Mouse (Mus musculus) macrophage (primary cell): ENCODE data around the gene Eid2b. TPM values are rescaled to one million over a fixed set of nuclear protein-coding genes. Genes with fewer than 3 reads are reported as not detected.

Experiments
- H3K27ac ChIP-seq: fragments of 350-480 bp; formaldehyde crosslinking; 2 replicates; pipeline ENCODE4 v1.9.0; 2021
- H3K36me3 ChIP-seq: fragments of 350-480 bp; formaldehyde crosslinking; 2 replicates; pipeline ENCODE4 v1.9.0; 2021; ENCODE audit errors: inconsistent target
- H3K4me3 ChIP-seq: fragments of 350-480 bp; formaldehyde crosslinking; 2 replicates; pipeline ENCODE4 v1.9.0; 2021; ENCODE audit errors: inconsistent target
- H3K79me2 ChIP-seq: fragments of 350-480 bp; formaldehyde crosslinking; 2 replicates; pipeline ENCODE4 v1.9.0; 2021; ENCODE audit errors: inconsistent target
- WGBS: methylation state at CpG from one replicate; pipeline ENCODE4 v1.1.7; 2026; ENCODE audit warnings: inconsistent platforms; ENCODE audit not compliant: missing documents; 5-methylcytosine and 5-hydroxymethylcytosine counted together
- polyA plus RNA-seq: library from polyadenylated mRNA; stranded (reverse); fragments of 250-400 nt; gene quantifications from 3 replicates; pipeline ENCODE4 v1.2.4, GENCODE M21; 2018; ENCODE audit warnings: inconsistent platforms

The Eid2b gene
- polyA plus RNA-seq, 1 experiment from 2014 or later, result 3.2 TPM

DNA sequence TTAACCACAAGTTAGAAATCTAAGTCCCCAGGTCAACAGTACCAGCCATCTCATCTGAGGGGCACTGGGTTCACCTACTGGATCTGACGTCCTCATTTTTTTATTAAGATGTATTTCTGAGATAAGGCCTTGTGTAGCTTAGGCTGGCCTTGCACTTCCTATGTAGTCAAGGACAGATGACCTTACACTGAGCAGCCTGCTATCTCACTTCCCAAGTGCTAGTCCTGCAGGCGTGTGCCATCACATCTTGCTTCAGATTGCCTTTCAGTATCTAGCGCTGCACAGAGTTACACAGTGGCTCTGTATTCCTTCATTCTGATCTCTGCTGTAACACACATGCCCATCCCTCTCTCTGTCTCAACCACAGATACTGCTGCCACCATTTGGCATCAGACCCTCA lies 40.5 kb downstream of the Eid2b start:
- no peak overlapping the region for H3K27ac ChIP-seq
- H3K4me3 ChIP-seq, result no peak overlapping the region
- 91% methylated on average over 3 of the region's 3 CpGs for WGBS
- H3K36me3 ChIP-seq, result peaks cover 74% of the 10 kb centered on the region
- no peaks in the 10 kb centered on the region for H3K79me2 ChIP-seq

DNA sequence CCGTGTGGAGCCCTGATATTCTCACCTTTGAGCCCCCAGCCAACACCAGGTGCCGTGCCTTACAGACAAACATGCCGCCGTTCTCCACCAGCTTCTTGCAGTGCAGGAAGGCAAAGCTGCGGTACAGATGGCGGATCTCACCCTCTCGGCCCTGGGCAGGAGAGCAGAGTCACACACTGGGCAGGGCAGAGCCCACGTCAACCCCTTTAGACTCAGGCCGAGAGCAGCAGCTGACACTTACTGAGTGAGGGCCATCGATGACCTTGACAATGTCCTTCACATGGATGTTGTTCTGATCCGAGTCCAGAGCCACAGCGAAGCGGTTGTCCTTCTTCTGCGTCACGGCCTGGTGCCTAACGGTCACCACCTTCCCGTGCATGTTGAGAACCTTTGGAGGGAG lies 41.2 kb downstream of the Eid2b start:
- H3K27ac ChIP-seq, result no peak overlapping the region
- H3K79me2 ChIP-seq, result no peaks in the 10 kb centered on the region
- WGBS, result 96% methylated on average over 17 of the region's 17 CpGs

GRCm38 (mm10) chr7:28321974-28322720 lies 44.6 kb downstream of the Eid2b start:
- Histone ChIP-seq H3K36me3 (peaks cover 87% of the 10 kb centered on the region), H3K4me3 (no peak overlapping the region), H3K27ac (no peak overlapping the region), H3K79me2 (no peaks in the 10 kb centered on the region)
- WGBS, result 56% methylated on average over 14 of the region's 15 CpGs

More for the DNA sequence above, 41.2 kb downstream of the Eid2b start:
- H3K4me3 ChIP-seq, result no peak overlapping the region
- peaks cover 81% of the 10 kb centered on the region for H3K36me3 ChIP-seq

GRCm38 (mm10) chr7:28325293-28325692 lies 47.8 kb downstream of the Eid2b start:
- WGBS, result 92% methylated on average over 8 of the region's 8 CpGs
- peaks cover 81% of the 10 kb centered on the region for H3K36me3 ChIP-seq
- no peak overlapping the region for H3K4me3 ChIP-seq

GRCm38 (mm10) chr7:28326457-28326856 lies 48.9 kb downstream of the Eid2b start:
- Histone ChIP-seq H3K4me3 (no peak overlapping the region), H3K36me3 (peaks cover 77% of the 10 kb centered on the region), H3K79me2 (peaks cover 12% of the 10 kb centered on the region), H3K27ac (no peak overlapping the region)
- WGBS, result 92% methylated on average over 4 of the region's 4 CpGs

More at GRCm38 (mm10) chr7:28325293-28325692, 47.8 kb downstream of the Eid2b start:
- no peak overlapping the region for H3K27ac ChIP-seq
- peaks cover under 1% of the 10 kb centered on the region; the same call in 1 of the 2 replicates for H3K79me2 ChIP-seq

GRCm38 (mm10) chr7:28328260-28328659 lies 50.7 kb downstream of the Eid2b start:
- 95% methylated on average over 2 of the region's 2 CpGs for WGBS
- Histone ChIP-seq H3K79me2 (peaks cover 30% of the 10 kb centered on the region), H3K36me3 (peaks cover 66% of the 10 kb centered on the region)

More at GRCm38 (mm10) chr7:28328260-28328659, 50.7 kb downstream of the Eid2b start:
- no peak overlapping the region for H3K27ac ChIP-seq
- H3K4me3 ChIP-seq, result no peak overlapping the region

Other genes starting within 250 kb of the Eid2b start
- 88.3 to 136 TPM (median 104 TPM) in 3 replicates for gene Psmc4, start 227.6 kb upstream of the Eid2b start, polyA plus RNA-seq
- not detected in 3 replicates for gene Fcgbp, start 206.5 kb upstream of the Eid2b start, polyA plus RNA-seq
- not detected in 3 replicates for gene 9530053A07Rik, start 148.3 kb upstream of the Eid2b start, polyA plus RNA-seq
- 53.7 to 146 TPM (median 80.2 TPM) in 3 replicates for gene Fbl, start 108.0 kb upstream of the Eid2b start, polyA plus RNA-seq
- gene Dyrk1b, start 98.3 kb upstream of the Eid2b start, polyA plus RNA-seq, result 2.6 to 13.6 TPM (median 7.4 TPM) in 3 replicates
- gene Eid2, start 9.9 kb upstream of the Eid2b start, polyA plus RNA-seq, result 2.4 to 4.6 TPM (median 3.7 TPM) in 3 replicates
- not detected in 3 replicates for gene Selenov, start 13.4 kb downstream of the Eid2b start, polyA plus RNA-seq
- gene Dll3, start 24.5 kb downstream of the Eid2b start, polyA plus RNA-seq, result not detected in 3 replicates
- gene Timm50, start 34.3 kb downstream of the Eid2b start, polyA plus RNA-seq, result 15.4 to 48.5 TPM (median 20.8 TPM) in 3 replicates
- gene Supt5, start 61.0 kb downstream of the Eid2b start, polyA plus RNA-seq, result 73.4 to 112 TPM (median 77.6 TPM) in 3 replicates
- gene Rps16, start 72.9 kb downstream of the Eid2b start, polyA plus RNA-seq, result 335 to 822 TPM (median 800 TPM) in 3 replicates
- 3.6 to 7.0 TPM (median 5.4 TPM) in 3 replicates for gene Plekhg2, start 94.9 kb downstream of the Eid2b start, polyA plus RNA-seq
- 67.8 to 98.8 TPM (median 74.9 TPM) in 3 replicates for gene Zfp36, start 102.5 kb downstream of the Eid2b start, polyA plus RNA-seq
- 13.6 to 20.0 TPM (median 16.3 TPM) in 3 replicates for gene Med29, start 115.0 kb downstream of the Eid2b start, polyA plus RNA-seq
- gene Paf1, start 115.2 kb downstream of the Eid2b start, polyA plus RNA-seq, result 72.5 to 257 TPM (median 75.2 TPM) in 3 replicates
- 66.4 to 177 TPM (median 158 TPM) in 3 replicates for gene Gmfg, start 159.7 kb downstream of the Eid2b start, polyA plus RNA-seq
- 0.24 to 1.4 TPM (median 0.89 TPM) in 3 replicates for gene Lrfn1, start 174.2 kb downstream of the Eid2b start, polyA plus RNA-seq
- not detected in 3 replicates for gene Ifnl2, start 232.7 kb downstream of the Eid2b start, polyA plus RNA-seq
- not detected in 3 replicates for gene Ifnl3, start 245.1 kb downstream of the Eid2b start, polyA plus RNA-seq